Mouse (Mus musculus) kidney, postnatal 14 days (tissue): ENCODE measurements around the gene Rfc4.
A peak's percentile ranks its signal among the peaks of the same experiment; 100 is the strongest.

Experiments
- DNase-seq: peaks from one replicate; pipeline ENCODE4 v3.0.0; 2022; ENCODE audit warnings: mixed read lengths

The Rfc4 gene

DNA sequence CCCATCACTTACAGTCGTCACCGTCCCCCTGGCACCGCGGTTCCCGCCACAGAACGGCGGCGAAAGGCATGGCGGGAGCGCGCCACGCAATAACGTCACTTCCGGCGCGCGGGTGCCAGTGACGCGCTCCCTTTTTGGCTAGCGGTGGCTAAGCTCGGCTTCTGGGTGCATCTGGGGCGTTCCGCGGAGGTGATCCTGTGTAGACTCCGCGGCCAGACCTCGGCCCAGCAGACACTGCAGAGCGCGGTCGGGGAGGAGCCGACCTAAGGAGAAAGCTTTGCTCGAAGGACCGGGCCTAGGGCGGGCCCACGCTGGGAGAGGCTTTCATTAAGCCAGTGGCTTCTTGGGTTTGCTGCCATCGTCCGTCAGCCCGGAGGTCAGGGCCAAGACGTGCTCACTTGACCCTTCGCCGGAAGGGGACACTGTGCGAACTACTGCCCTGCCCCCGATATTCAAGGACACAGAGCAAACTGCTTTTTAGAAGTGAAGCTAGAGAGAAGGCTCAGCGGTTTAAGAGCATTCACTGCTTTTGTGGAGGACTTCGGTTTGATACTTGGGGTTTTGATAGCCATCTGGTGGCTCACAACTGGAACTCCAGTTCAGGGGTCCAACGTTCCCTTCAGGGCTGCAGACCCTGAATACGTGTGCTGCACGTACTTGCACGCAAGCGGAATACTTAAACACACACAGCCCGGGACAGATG, at the start of gene Rfc4:
TSS of gene Rfc4 (minus strand) at position 65 of the 703 bp plus-strand sequence.
- DNase-seq = peak; percentile 94

DNA sequence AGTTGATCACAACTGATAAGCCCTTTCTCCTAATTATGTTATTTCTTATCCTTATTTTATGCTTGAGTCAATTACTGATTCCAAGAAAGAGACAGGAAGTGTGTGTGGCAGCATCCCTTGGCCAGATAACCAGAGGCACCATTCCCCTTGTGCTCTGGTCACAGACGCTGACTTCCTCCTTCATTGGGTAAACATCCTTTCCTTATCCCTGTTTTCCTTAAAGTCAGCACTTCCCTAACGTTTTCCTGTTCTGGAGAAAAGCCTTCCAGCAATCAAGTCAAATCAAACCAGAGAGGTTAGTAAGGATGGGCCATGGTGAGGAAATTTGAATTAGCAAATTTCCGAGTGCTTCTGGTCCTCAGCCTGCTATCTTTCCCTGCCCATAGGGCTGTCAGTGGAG, 48.4 kb upstream of the Rfc4 start:
- no peak for DNase-seq

DNA sequence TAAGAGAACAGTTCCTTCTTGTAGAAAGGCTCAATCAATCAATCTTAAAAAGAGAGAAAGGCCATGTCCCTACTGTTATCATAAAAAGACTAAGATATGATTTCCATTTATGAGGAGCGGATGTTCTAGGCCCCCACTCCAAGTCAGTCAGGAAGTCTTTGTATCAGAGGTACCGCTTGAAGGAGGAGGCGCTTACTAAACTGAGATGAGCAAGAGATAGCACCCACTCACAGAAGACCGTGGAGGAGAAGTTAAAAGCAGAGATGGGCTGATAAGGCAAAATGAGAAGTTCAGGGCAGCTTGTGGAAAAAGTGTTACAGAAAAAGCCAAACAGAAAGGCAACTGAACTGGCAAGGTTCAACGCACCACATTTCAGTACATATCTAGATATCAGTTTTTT, 47.3 kb upstream of the Rfc4 start:
- DNase-seq = no peak

DNA sequence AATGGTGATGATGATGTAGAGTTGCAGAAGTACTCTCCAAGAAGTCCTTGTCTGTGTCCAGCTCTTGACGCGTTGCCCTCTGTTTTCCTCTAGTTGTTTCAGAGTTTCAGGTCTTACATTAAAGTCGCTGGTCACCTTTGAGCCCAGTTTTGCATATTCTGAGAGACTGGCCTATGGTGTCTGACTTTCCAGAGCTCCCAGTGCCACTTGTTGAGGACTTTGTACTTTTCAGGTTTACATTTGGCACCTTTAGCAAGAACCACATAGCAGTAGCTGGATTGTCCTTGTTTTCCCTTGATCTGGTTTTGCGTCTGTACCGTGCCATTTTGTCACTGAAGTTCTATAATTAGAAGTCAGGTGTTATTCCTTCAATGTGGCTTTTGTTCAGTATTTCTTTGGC, 46.4 kb upstream of the Rfc4 start:
- no peak for DNase-seq

DNA sequence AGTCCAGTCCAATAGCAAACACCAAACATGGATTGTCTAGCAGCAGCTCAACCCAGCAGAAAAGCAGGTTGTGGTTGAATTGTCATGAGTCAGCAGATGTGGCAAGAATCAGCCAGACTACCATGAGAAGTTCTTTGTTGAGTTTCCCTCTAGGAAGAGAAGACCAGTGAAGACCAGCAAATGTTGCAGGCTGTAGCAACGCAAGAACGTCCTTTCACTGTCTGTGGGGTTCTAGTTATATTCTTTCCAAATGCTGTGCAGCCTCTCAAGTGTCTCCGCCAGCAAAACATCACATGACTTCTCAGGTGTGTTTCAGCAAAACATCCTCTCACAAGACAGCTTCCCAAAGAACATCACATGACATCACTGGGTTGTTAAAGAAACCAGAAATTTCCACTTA, 43.3 kb upstream of the Rfc4 start:
- no peak for DNase-seq

DNA sequence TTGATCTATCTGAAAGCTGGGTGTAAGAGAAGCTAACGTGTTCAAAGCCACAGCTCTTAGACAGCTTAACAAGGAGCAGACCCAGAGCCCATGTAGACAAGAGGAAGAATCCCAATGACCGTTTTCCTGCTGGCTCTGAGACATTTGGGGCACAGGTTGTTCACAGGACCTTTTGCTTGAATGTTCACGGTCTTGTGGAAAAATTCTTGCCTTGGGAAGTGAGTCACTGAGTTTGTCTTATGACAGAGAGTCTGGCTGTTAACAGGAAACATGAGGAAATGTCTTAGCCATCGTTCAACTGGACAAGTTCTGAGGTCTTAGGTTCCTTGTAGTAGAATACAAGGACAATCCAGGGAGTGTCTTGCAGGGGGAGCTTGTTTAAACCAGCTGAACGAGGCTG, 39.5 kb upstream of the Rfc4 start:
- DNase-seq = peak; percentile 40

DNA sequence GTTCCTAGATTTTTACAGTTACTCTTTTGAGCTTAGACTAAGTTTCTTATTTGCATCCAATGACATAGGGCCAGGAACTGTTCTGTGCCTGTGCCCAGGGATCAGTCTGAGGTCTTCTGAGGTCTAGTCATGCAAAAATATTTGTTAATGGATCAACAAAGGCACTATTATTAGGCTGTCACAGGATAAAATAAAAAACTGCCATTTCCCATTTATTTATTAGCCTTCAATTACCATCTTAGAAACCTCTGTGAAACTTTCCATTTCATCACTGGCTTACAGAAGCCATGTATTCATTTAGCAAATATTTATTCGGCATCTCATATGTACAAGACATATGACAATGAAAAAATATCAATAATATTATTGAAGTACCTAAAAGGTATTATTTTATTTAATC, 39.1 kb upstream of the Rfc4 start:
- no peak for DNase-seq

DNA sequence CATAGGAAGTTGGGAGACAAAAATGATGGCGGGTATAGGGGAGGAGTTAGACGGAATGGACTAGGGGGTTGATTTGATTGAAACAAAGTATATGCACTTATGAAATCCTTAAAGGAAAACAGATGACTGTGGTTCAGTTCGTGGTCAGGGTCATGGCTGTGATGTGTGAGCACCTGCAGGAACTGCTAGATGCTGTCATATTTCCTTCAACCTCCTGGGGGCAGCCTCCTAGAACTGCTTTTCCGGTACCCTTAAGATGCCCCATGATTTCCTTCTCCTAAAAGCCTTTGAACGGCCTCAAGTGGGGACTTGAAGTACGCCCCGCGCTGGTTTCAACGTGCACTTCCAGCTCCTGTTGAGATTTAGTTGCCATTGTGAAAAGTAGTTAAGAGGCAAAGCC, 37.9 kb upstream of the Rfc4 start:
- no peak for DNase-seq

DNA sequence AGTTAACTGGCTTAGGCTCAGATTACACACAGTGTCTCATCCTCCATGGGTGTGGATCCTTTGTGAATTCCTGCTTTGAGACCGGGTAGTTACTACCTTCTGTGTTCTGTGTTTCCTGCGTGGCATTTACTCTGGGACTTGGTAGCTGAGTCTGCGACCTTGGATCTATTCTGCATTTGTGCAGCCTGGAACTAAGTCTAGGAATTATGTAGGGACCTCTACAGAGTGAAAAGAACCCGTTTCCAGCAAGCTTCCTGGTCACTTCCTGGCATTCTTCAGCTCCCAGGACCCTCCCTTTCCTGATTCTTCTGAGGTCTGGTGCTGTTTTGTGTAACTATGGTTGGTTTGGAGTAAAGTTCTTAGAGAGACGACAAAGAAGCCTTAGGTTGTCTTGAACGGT, 36.9 kb upstream of the Rfc4 start:
- DNase-seq = peak; percentile 25

DNA sequence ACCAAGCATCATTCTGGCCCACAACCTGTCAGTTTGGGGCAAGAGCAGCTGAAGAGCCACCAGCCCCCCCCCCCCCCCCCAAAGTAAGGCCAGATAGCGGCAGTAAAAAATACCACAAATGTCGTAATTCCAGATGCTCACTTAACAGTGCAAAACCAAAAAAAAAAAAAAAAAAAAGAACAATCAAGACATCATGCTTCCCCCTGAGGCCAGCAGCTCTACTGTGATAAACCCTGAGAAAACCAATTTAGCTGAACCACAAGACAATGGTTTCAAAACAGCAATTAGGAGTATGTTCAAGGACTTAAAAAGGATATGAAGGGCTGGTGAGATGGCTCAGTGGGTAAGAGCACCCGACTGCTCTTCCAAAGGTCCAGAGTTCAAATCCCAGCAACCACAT, 34.6 kb upstream of the Rfc4 start:
- DNase-seq = no peak

DNA sequence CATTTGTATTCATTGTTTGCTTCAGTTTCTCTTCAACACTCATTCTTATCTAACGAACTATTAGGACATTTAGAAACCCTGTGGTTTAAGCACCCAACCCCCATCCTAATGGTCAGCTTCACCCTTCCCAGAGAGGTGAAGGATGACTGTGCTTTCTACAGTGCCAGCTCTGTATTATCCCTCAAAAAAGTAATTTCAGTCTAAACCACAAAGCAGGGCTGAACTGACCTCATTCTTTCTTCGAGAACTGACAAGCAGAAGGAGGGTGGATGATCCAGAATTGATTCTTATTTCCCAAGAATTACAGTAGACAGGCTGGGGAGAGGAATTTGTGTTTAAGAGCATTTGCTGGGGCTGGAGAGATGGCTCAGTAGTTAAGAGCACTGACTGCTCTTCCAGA, 32.2 kb upstream of the Rfc4 start:
- DNase-seq = no peak

DNA sequence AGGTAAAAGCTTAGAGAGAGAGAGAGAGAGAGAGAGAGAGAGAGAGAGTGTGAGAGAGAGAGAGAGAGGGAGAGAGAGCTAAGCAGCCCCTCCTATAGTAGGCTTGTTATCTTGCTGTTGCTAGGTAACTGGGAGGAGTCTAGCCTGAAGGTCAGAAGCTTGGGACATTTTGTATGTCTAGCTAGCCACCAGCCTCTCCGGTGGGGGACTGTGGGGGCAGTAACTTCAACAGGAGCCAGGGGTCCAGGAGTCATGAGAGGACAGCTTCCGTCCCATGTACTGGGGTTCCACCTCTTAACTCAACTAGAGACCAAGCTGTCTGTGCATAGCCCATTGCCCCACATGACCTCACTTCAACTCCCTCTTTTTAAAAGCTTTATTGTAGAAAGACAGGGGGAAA, 31.4 kb upstream of the Rfc4 start:
- no peak for DNase-seq

DNA sequence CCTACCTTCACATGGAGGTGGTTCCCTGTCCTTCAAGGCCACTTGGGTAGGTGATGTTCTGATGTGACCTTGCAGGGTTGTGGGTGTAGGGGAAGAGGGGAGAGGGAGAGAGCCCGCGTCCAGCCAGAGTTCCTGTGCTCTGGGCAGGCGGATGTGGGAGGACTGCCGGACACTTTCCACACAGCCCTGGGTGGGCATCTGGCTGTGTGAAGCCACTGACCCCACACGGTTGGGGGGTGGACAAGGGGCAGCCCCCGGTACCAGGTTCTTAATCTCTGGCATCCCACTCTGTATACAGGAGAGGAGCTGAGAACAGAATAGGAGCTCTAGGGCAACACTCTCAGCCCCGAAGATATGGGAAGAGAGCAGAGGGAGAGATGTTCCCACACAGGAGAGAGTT, 30.8 kb upstream of the Rfc4 start:
- no peak for DNase-seq

DNA sequence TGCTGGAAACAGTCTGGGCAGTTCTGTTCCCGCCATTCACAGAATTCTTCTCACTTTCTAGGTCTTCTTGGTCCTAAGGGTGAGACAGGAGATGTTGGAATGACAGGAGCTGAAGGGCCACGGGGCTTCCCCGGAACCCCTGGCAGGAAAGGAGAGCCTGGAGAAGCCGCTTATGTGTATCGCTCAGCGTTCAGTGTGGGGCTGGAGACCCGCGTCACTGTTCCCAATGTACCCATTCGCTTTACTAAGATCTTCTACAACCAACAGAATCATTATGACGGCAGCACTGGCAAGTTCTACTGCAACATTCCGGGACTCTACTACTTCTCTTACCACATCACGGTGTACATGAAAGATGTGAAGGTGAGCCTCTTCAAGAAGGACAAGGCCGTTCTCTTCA, 29.5 kb upstream of the Rfc4 start:
- DNase-seq = no peak

DNA sequence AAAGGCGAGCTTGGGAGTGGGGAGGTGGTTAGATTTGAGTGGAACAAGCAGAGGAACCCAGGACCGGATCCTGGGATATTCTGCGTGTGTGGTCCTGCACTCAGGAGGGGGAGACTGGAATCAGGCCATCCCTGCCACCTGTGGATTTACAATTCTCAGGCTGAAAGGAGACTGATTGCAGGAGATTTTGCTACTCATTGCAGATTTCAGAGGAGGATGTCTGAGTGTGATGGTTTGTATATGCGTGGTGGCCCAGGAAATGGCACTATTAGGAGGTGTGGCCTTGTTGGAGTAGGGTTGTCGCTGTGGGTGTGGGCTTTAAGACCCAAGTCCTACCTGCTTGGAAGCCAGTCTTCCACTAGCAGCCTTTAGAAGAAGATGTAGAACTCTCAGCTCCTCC, 26.7 kb upstream of the Rfc4 start:
- DNase-seq = no peak

DNA sequence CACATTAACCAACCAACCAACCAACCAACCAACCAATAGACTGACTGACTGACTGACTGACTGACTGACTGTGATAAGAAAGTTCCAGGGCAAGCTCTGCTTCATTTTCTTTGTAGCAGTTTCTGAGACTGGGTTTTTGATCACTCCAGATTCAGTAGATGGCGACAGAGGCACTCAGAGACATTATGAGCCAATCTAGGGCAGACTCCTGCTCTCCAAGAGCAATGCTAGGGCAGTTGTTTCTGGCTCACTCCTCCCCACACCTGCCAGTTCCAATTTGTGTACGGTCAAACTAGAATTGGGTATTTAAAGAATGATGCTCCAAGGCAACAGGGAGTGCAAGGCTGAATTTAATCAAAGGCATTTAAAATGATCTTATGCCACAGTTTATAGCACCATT, 23.9 kb upstream of the Rfc4 start:
- DNase-seq = peak; percentile 73

DNA sequence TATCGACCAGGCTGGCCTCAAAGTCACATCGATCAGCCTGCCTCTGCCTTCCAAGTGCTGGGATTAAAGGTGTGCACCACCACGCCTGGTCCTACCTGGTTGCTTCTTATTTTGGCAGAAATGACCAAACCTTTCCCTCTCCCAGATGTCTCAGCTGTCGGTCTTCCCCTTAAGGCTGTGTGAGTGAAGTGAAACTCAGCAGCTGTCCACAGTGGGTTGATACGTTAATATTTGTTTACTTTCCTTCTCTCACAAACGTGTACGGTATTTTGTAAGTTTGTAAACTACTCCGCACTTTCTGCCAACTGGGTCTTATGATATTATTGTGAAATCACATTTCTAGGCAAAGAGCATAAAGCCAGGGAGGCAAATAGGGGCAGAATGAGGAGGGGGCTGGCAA, 21.9 kb upstream of the Rfc4 start:
- DNase-seq = no peak

DNA sequence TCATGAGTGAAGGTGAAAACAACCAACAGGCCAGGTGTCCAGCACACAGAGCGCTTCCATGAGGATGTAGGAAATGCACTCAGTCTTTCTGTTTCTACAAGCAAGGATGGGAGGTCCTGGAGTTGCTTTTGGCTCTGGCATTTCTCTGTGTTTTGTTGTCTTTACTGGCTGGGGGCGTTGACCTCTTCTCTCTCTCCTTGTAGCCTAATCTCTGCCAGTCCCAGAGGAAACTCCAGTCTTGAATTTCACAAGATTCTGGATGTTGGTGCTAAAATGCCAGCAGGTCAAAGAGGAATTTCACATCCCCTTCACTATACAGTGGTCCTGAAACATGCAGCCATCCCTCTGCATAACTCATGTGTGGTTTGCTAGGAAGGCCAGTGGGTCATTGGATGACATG, 21.4 kb upstream of the Rfc4 start:
- DNase-seq = no peak

DNA sequence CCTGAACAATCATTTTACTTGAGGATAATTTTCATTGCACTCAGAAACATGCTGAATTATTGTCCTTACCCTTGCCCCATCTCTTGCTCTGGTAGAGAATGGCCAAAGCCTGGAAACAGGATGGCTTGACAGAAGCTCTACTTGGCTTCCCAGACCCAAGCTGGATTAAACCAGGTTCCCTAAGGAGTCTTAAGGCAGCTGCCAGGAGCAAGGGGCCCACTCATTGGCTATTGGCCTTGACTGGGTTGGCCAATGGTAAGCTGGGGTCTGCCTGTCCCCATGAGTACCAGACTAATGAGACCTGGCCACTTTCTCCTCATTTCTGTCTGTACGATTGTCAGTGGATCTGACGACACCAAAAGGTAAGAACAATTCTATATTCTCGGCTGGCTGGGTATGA, 18.7 kb upstream of the Rfc4 start, which contains the start of gene Adipoq:
TSS of gene Adipoq (plus strand) at position 257 of the 400 bp plus-strand sequence.
- DNase-seq = no peak

DNA sequence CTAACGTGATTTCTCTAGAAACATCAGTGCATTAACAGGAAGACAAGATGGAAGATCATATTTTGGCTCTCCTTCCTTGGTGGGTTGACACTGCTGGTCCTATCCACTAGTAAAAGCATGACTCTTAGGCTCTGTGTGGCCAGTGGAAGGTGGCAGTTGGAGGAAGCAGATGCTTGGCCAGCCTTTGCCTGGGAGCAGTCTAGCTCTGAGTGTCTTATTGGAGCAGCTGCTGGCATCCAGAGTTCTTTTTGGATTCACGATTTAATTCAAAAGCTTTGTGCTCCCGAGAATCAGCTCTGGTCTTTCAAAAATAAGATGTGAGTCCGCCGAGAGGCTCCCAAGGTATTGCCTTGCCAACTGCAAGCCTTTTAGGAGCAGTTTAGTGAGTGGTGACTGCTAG, 17.7 kb upstream of the Rfc4 start:
- DNase-seq = no peak

DNA sequence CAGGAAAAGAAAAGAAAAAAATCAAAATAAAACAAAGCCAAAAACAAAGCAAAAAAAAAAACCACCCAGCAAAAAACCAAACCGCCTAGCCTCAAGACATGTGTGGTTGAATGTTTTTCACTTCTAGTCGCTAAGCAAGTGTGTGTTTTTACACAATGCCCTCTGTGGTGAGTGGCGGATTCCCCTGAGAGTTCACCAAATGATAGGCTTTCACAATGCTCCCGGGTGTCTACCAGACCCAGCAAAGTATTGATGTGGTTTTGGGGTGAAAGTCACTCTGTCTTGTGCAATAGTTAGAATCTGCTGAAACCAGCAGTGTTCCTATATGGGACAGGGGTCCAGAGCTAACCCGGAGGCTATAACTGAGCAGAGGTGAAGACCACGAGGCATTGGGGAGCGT, 16.8 kb upstream of the Rfc4 start:
- DNase-seq = no peak

DNA sequence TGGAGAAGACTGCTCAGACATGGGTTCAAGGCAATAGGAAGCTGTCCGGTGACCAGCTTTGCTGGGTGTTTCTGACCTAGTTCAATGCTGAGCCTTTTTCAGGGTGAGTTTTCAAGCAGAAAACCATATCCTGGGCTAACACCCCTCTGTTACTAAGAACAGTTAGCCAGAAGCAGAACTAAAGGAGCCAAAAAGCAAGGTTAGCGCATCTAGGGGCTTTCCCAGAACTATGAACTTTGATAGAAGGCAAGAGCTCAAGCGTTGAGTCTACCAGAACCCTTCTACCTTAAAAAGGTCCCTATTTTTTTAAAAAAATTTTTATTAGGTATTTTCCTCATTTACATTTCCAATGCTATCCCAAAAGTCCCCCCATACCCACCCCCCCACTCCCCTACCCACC, 13.4 kb upstream of the Rfc4 start:
- no peak for DNase-seq

DNA sequence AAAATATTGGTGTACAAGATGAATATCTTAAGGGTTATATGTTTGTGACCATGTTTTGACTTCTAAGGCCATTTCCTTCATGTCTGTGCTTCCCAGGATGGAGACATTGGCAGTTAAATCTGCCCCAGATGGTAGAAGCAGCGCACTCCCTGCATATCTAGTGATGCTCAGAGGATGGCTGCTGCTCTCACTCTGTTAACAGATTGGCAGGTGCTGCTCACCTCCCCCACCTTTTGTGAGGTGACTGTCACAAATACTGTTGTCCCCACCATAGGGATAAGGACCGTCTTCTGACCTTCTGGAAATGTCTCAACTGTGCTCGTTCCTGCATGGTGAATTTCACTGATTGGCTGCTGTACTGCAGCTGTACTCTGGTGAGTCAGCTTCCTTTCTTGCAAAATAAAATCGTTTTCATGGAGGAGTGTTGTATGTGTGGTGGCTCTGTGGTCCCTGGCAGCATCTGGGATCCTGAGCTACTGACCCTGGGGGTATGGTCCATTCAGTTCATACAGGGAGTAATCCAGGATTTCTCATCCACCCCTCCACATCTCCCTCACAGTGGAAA, 9.0 kb upstream of the Rfc4 start:
- no peak for DNase-seq

DNA sequence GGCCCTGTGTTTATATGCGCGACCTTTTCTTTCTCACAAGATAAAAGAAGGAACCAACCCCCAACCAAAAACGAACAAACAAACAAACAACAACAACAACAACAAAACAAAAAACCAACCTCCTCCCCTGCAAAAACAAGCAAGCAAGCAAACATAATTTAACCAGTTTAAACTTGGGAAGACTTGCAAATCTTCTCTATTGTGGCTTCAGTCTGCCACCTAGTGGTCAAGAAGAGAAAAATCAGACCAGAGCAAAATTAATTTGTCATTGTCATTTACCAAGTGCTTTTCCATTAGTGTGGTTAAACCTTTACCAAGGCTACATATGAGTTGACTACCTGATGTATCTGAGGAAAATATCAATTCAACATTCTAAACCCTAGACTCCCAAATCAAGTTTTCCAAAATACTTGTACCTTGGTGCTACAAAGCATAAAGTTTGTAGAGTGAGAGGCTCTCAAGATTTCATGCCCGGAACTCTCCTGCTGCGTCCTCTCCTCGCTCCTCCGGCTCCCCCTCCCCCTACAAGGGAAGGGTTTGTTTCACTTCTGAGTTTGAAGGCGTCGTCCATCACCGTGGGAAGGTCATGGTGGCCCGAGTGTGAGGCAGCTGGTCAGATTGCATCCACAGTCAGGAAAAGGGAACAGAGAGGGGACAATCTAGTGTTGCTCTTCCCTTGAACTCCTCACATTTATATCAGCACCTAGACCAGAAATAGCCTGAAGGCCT, 8.0 kb upstream of the Rfc4 start:
- DNase-seq = peak; percentile 18

DNA sequence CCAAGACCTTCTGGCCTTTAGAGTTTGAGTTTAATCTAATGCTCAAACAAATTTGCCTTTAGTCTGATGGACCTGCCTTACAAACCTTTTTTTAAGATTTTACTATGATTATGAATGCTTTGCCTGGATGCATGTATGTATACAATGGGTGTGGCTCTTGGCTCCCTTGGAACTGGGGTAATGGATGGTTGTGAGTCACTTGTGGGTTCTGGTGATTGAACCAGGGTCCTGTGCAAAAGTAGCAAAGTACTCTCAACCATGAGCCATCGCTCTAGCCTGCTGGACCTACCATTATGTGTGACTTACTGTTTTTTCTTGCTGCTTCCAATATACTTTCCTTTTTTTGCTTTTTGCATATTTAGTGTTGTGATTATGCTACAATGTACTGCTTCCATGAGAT, 4.8 kb upstream of the Rfc4 start:
- DNase-seq = no peak
